Mouse (Mus musculus) heart, embryonic 11.5 days (tissue): ENCODE measurements around the gene Trim8. TPM values are rescaled to one million over a fixed set of nuclear protein-coding genes. Genes with fewer than 3 reads are reported as not detected.
A peak's percentile ranks its signal among the peaks of the same experiment; 100 is the strongest.

Experiments
- ATAC-seq: fragments of 200-750 bp; cut with Nextera tagmentation; replicated peaks from 2 replicates; pipeline ENCODE4 v1.8.0; 2017; ENCODE audit warnings: moderate library complexity; ENCODE audit not compliant: insufficient number of reproducible peaks, low FRiP score, low TSS enrichment
- H3K27ac ChIP-seq: fragments of 300-500 bp; sonication (generic); 2 replicates; pipeline ENCODE4 v1.5.1; 2014; ENCODE audit warnings: mild to moderate bottlenecking, low read depth, low read length
- H3K27me3 ChIP-seq: fragments of 300-500 bp; sonication (generic); 2 replicates; pipeline ENCODE4 v1.6.1; 2014; ENCODE audit warnings: mild to moderate bottlenecking, low read length, mixed read lengths; ENCODE audit not compliant: control insufficient read depth, insufficient read depth
- H3K36me3 ChIP-seq: fragments of 300-500 bp; sonication (generic); 2 replicates; pipeline ENCODE4 v1.6.1; 2014; ENCODE audit warnings: mild to moderate bottlenecking, low read length, moderate library complexity, mixed read lengths; ENCODE audit not compliant: control insufficient read depth, insufficient read depth
- H3K4me1 ChIP-seq: fragments of 300-500 bp; sonication (generic); 2 replicates; pipeline ENCODE4 v1.6.1; 2014; ENCODE audit warnings: low read length; ENCODE audit not compliant: control insufficient read depth, insufficient read depth
- H3K4me2 ChIP-seq: fragments of 300-500 bp; sonication (generic); 2 replicates; pipeline ENCODE4 v1.6.1; 2014; ENCODE audit warnings: mild to moderate bottlenecking, moderate library complexity
- H3K4me3 ChIP-seq: fragments of 300-500 bp; sonication (generic); 2 replicates; pipeline ENCODE4 v1.5.1; 2014; ENCODE audit warnings: low read depth, low read length
- H3K9ac ChIP-seq: fragments of 300-500 bp; sonication (generic); 2 replicates; pipeline ENCODE4 v1.6.1; 2014; ENCODE audit warnings: mild to moderate bottlenecking, low read depth, low read length, moderate library complexity
- H3K9me3 ChIP-seq: fragments of 300-500 bp; sonication (generic); replicated peaks from 2 replicates; pipeline ENCODE4 v1.6.1; 2016; ENCODE audit warnings: low read length; ENCODE audit not compliant: control insufficient read depth
- WGBS: fragments of 180-500 bp; shearing (Covaris S2); extraction: QIAGEN DNeasy Blood & Tissue Kit; methylation state at CpG from one replicate; pipeline ENCODE4 v1.1.7; 2014; ENCODE audit not compliant: insufficient replicate concordance; 5-methylcytosine and 5-hydroxymethylcytosine counted together
- polyA plus RNA-seq: library from polyadenylated mRNA; unstranded; fragments of >200 nt; fragmentation: Nextera tagmentation; extraction: Ambion mirVana; gene quantifications from 2 replicates; pipeline ENCODE4 v1.2.1, GENCODE M21; 2014

Gene Trim8
- polyA plus RNA-seq, 1 experiment from 2014 or later: 18.6 TPM

- Histone ChIP-seq H3K9ac (peak overlapping the region; percentile 61; the same call in 1 of the 2 replicates), H3K4me2 (peak overlapping the region; percentile 69), H3K36me3 (peaks cover 22% of the 10 kb centered on the region), H3K9me3 (no peaks in the 10 kb centered on the region), H3K4me3 (peak overlapping the region; percentile 30), H3K27ac (peak overlapping the region; percentile 57; the same call in 1 of the 2 replicates), H3K4me1 (peaks cover 46% of the 10 kb centered on the region), H3K27me3 (no peaks in the 10 kb centered on the region)
- WGBS: 3% methylated on average over 5 of the region's 5 CpGs
- ATAC-seq: no peak
These were observed 17.5 kb downstream of the Trim8 start for GRCm38 (mm10) chr19:46518828-46519621.

DNA sequence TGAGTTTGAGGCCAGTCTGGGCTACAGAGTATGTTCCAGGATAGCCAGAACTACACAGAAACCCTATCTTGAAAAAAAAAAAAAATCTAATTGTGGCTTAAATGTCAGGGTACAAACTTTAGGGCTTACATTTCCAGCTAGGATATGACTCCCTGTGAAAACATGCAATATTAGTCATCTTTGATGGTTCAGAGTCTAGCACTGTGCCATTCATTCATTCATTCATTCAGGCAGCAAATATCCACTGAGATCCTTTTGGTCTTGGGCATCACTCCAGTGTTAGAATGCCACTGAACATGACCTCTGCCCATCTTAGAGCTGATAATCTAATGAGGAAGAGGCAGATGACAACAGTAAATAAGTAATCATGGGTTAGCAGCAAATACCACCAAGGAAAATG is 20.2 kb downstream of the Trim8 start:
- Histone ChIP-seq H3K4me2 (no peak overlapping the region), H3K27ac (no peak overlapping the region), H3K9me3 (no peaks in the 10 kb centered on the region), H3K4me3 (no peak overlapping the region), H3K9ac (no peak overlapping the region), H3K36me3 (no peaks in the 10 kb centered on the region; the same call in 1 of the 2 replicates), H3K27me3 (no peaks in the 10 kb centered on the region), H3K4me1 (peaks cover 70% of the 10 kb centered on the region)
- no peak for ATAC-seq

DNA sequence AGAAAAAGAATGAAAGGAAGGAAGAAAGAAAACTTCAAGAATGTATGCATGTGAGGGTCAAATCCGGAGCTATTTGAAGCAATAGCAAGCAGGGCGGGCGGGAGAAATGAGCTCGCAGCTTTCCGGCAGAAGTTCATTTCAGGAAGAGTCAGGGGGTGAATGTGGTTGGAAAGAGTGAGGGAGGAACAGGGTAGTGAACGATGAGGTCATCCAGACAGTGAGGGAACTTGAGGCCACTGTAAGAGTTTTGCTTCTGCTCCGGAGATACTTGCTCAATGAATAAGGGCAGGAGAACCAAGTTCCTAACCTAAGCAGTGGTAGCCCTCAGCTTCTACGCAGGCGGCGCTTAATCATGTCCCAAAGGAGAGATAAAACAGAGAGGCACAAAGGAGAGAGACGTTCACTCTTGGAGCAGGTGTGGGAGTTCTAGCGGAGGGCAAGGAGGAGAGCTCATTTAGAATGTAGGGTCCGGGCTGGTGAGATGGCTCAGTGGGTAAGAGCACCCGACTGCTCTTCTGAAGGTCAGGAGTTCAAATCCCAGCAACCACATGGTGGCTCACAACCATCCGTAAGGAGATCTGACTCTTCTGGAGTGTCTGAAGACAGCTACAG is 21.0 kb downstream of the Trim8 start:
- Histone ChIP-seq H3K27ac (peak overlapping the region; percentile 32; the same call in 1 of the 2 replicates), H3K36me3 (no peaks in the 10 kb centered on the region), H3K9me3 (no peaks in the 10 kb centered on the region), H3K4me1 (peaks cover 75% of the 10 kb centered on the region), H3K4me2 (peak overlapping the region; percentile 5), H3K4me3 (no peak overlapping the region), H3K27me3 (no peaks in the 10 kb centered on the region), H3K9ac (no peak overlapping the region)
- no peak for ATAC-seq
- WGBS: 18% methylated on average over 15 of the region's 15 CpGs

DNA sequence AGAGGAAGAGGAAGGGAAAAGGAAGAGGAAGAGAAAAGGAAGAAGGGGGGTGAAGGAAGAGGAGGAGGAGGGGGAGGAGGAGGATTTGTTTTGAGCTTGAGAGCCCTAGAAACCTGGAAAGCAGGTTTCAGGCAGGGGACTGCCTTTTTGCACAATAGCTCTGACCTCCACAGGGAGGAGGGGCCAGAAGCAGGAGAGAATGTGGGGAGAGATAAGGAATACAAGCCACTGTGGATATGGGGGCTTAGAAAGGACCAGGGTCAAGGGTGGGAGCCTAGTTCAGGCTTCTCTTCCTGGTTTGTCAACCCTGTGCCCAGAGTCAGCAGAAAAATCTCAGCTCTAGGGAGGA is 21.6 kb downstream of the Trim8 start:
- ATAC-seq: no peak
- Histone ChIP-seq H3K36me3 (no peaks in the 10 kb centered on the region), H3K4me1 (peaks cover 75% of the 10 kb centered on the region), H3K27ac (peak overlapping the region; percentile 79), H3K4me3 (no peak overlapping the region; the same call in 1 of the 2 replicates), H3K4me2 (peak overlapping the region; percentile 67), H3K9ac (no peak overlapping the region; the same call in 1 of the 2 replicates), H3K9me3 (no peaks in the 10 kb centered on the region), H3K27me3 (no peaks in the 10 kb centered on the region)

DNA sequence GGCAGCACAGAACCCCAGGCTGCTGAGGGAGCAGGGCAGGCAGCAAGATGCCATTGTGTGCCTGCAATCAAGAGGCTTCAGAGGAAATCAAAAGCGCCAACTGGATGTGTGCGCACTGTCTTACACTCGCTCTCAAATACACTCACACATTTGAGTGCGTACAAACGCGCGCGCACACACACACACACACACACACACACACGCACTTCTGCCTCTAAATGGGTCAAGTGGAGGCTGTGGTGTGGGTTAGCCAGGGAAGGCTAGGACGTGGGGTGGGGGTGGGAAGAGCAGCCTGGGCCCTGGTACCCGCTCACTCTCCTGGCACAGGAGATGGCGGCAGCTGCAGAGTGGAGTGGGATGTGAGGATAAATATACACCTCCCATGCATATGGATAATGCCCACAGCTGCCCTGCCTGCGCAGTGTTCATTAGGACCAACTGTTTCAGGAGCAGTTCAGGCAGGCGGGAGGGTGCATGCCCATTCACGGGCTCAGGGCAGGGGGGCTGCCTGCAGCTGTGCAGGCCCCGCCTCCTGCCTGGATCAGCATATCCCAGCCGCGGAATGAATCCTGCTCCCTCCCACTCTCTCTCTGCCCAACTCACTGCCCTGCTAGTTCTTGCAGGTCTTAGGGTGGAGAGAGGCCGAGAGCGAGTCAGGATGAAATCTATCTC is 22.1 kb downstream of the Trim8 start:
- ATAC-seq: peak; percentile 71
- Histone ChIP-seq H3K4me1 (peaks cover 75% of the 10 kb centered on the region), H3K4me3 (peak overlapping the region; percentile 22)

DNA sequence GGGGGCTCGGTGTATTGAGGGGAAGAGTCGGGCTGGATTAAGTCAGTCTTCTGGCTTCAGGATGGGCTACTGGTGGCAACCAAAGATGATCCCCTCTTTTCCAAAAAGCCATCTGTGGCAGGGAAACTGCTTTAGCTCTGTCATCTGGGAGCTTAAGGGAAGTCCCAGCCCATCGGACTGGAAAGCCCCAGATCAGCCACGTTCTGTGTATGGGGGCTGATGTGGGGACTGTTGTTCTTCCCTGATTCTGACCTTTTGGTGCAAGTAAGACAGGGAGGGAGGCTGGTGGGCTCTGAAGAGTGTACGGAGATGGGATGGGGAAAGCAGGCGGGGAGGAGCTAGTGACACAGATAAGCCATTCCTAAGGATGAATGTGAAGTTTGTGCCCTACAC is 22.6 kb downstream of the Trim8 start:
- peak overlapping the region; percentile 22 for H3K4me3 ChIP-seq
- peaks cover 75% of the 10 kb centered on the region for H3K4me1 ChIP-seq
- peak overlapping the region; percentile 67 for H3K4me2 ChIP-seq
- no peaks in the 10 kb centered on the region for H3K9me3 ChIP-seq
- peak overlapping the region; percentile 52 for H3K9ac ChIP-seq
- 7% methylated on average over 6 of the region's 6 CpGs for WGBS
- H3K36me3 ChIP-seq: no peaks in the 10 kb centered on the region
- ATAC-seq: no peak; the same call in 1 of the 2 replicates
- no peaks in the 10 kb centered on the region for H3K27me3 ChIP-seq
- H3K27ac ChIP-seq: peak overlapping the region; percentile 79

More for the DNA sequence above, 22.1 kb downstream of the Trim8 start:
- H3K27me3 ChIP-seq: no peaks in the 10 kb centered on the region
- no peak overlapping the region; the same call in 1 of the 2 replicates for H3K9ac ChIP-seq
- H3K27ac ChIP-seq: peak overlapping the region; percentile 79
- 5% methylated on average over 20 of the region's 20 CpGs for WGBS
- H3K9me3 ChIP-seq: no peaks in the 10 kb centered on the region
- no peaks in the 10 kb centered on the region for H3K36me3 ChIP-seq
- peak overlapping the region; percentile 67 for H3K4me2 ChIP-seq

GRCm38 (mm10) chr19:46524601-46525321 is 23.3 kb downstream of the Trim8 start:
- peak overlapping the region; percentile 67 for H3K4me2 ChIP-seq
- H3K36me3 ChIP-seq: no peaks in the 10 kb centered on the region
- ATAC-seq: no peak; the same call in 1 of the 2 replicates
- peak overlapping the region; percentile 22; the same call in 1 of the 2 replicates for H3K4me3 ChIP-seq
- H3K27me3 ChIP-seq: no peaks in the 10 kb centered on the region
- peaks cover 79% of the 10 kb centered on the region for H3K4me1 ChIP-seq
- H3K9ac ChIP-seq: peak overlapping the region; percentile 52
- H3K27ac ChIP-seq: peak overlapping the region; percentile 79
- 24% methylated on average over 14 of the region's 14 CpGs for WGBS
- H3K9me3 ChIP-seq: no peaks in the 10 kb centered on the region
